Mouse (Mus musculus): ENCODE measurements around the gene Map4.

Gene Map4

GRCm38 (mm10) chr9:109931257-109932171 is at the start of gene Map4:
Map4 (plus strand) TSS chr9:109931460.
- DNase-seq (ENCODE audit: low spot score in 2 of 2), result peak; percentile 93 to 96

GRCm38 (mm10) chr9:109886259-109886658 is 45.0 kb upstream of the Map4 start:
- no peak for DNase-seq (ENCODE audit: low spot score in 2 of 2)

- DNase-seq (ENCODE audit: low spot score in 2 of 2), result no peak
Measured at GRCm38 (mm10) chr9:109887321-109887720, 43.9 kb upstream of the Map4 start.

GRCm38 (mm10) chr9:109891501-109891900 is 39.8 kb upstream of the Map4 start:
- no peak for DNase-seq (ENCODE audit: low spot score in 2 of 2)

- peak; percentile 72 to 90 for DNase-seq (ENCODE audit: low spot score in 2 of 2)
Measured at GRCm38 (mm10) chr9:109892651-109893250, 38.5 kb upstream of the Map4 start.

GRCm38 (mm10) chr9:109894413-109895090 is 36.7 kb upstream of the Map4 start:
- peak; percentile 45 to 70 for DNase-seq (ENCODE audit: low spot score in 2 of 2)

GRCm38 (mm10) chr9:109895593-109895992 is 35.7 kb upstream of the Map4 start:
- DNase-seq (ENCODE audit: low spot score in 2 of 2), result no peak

DNA sequence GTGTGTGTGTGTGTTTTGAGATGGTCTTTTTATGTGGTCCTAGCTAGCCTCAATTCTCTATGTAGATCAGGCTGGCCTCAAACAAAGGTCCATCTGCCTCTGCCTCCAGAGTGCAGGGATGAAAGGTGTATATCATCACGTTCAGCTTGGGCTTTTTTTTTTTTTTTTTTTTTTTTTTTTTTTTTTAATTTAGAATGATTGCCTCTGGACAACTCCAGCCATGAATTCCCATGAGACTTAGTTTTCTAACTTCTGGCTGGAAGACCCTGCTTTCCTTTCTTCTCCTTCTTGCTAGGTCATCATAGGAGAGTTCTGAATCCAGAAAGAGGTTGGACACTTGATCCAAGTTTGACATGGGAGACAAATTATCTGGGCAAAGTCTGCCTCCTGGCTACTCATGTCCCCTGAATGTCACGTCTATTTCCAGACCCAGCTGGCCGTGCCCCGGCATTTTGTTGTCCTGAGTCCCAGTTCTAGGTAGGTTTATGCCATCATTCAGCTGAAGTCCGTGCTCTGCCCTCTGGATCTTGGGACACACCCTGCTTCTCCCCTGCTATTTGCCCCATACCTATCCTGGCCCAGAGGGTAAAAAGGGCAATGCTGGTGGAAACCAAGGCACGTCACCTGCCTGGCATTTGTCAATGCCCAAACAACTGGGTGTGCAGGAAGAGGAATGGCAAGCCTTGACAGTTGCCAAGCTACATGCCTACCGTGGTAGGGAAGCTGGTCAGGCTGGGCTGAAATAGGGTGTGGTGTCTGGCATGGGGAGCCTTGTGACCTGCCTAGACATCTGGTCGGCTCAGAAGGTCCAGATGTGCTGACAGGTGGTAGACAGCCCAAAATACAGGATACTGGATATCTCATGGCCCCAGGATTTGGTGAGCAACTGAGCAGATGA is 34.8 kb upstream of the Map4 start:
- DNase-seq (ENCODE audit: low spot score in 2 of 2), result no peak

- DNase-seq (ENCODE audit: low spot score in 2 of 2), result no peak
Measured at GRCm38 (mm10) chr9:109898027-109898426, 33.2 kb upstream of the Map4 start.

- no peak for DNase-seq (ENCODE audit: low spot score in 2 of 2)
Measured at GRCm38 (mm10) chr9:109899361-109899760, 31.9 kb upstream of the Map4 start.

DNA sequence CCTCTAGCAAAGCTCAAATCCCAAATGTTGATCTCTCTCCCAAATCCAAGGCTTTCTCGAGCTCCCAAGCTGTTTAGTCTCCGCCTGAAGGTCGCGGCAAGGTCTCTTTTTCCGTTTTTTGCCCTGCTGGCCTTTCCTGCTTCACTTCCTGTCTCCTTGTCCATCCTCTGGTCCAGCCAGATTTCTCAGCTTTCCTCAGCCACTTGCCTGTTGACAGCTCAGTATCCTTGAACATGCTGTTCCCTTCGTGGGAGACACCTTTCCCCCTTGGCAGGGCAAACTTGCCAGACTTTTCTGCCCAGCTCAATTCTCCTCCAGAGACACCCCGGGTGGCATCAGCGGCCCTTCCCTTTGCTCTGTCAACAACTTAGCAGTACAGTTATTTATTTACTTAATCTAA is 31.5 kb upstream of the Map4 start:
- peak in 1 of 2 experiments; percentile 52 for DNase-seq (ENCODE audit: low spot score in 2 of 2)

DNA sequence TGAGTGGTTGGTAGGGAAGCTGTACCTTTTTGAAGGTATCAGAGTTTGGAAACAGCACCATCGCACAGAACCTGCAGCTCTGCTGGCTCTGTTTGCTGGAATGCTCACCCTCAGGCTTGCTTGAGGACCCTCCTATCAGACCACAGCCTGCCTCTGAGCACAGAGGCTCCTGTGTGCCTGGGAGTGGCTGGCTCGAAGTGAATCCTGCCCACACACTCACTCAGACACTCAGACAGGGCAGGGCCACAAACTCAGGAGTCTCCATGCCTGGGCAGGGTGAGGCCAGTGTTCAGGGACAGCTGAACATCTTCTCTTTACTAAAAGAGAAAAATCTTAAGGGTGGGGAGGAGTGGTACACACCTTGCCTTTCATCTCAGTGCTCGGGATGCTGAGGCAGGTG is 30.7 kb upstream of the Map4 start:
- peak in 1 of 2 experiments; percentile 54 for DNase-seq (ENCODE audit: low spot score in 2 of 2)

DNA sequence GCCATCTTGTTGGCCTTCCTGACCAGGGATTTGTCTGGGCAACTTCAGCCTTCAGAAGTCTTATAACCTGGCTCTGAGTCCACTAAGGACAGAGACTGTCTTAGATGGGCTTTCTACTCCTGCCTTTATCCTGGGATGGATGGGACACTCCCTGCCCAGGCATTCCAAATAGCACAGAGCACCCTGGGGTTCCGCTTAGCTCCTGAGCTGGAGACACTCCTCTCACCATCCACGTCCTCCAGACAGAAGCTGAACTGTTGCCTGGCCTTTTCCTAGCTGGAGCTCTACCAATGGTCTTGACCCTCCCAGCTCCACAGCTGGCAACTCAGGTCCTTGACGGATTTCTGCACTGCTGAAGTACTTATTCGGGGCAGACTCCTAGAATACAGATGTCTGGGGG is 29.0 kb upstream of the Map4 start:
- no peak for DNase-seq (ENCODE audit: low spot score in 2 of 2)

GRCm38 (mm10) chr9:109902740-109903139 is 28.5 kb upstream of the Map4 start:
- DNase-seq (ENCODE audit: low spot score in 2 of 2), result no peak

- no peak for DNase-seq (ENCODE audit: low spot score in 2 of 2)
Measured at GRCm38 (mm10) chr9:109907300-109907699, 24.0 kb upstream of the Map4 start.

GRCm38 (mm10) chr9:109907774-109908465 is 23.3 kb upstream of the Map4 start:
- DNase-seq (ENCODE audit: low spot score in 2 of 2), result no peak

DNA sequence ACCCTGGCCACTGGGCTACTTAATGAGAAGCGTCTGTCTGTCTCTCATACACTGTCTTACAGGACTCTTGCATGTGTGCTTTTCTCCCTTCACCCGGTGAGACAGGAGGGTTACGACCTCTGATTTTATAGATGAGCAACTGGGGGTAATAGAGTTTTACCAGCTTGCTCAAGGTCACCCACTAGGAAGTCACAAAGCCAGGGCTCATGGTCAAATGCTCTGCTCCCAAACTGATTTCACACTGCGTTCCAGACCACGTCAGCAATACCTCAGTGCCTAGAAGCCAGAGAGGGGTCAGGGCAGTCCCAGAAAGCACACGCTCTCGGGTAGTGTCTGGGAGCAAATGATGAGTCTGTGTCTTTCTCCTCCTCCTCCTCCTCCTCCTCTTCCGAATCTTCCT is 22.2 kb upstream of the Map4 start:
- DNase-seq (ENCODE audit: low spot score in 2 of 2), result no peak

DNA sequence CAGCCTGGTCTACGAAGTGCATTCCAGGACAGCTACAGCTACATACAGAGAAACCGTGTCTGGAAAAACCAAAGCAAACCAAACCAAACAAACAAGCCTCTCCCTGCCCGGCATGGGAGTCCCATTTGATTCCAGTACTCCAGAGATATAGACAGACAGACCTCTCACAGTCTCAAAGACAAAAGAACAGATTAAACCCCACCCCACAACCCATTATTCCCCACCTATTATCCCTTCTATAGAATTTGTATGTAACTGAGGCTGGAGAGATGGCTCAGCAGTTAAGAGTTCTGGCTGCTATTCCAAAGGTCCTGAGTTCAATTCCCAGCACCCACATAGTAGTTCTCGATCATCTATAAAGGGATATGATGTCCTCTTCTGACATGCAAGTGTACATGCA is 21.3 kb upstream of the Map4 start:
- DNase-seq (ENCODE audit: low spot score in 2 of 2), result no peak

- no peak for DNase-seq (ENCODE audit: low spot score in 2 of 2)
Measured at GRCm38 (mm10) chr9:109911779-109912178, 19.5 kb upstream of the Map4 start.

DNA sequence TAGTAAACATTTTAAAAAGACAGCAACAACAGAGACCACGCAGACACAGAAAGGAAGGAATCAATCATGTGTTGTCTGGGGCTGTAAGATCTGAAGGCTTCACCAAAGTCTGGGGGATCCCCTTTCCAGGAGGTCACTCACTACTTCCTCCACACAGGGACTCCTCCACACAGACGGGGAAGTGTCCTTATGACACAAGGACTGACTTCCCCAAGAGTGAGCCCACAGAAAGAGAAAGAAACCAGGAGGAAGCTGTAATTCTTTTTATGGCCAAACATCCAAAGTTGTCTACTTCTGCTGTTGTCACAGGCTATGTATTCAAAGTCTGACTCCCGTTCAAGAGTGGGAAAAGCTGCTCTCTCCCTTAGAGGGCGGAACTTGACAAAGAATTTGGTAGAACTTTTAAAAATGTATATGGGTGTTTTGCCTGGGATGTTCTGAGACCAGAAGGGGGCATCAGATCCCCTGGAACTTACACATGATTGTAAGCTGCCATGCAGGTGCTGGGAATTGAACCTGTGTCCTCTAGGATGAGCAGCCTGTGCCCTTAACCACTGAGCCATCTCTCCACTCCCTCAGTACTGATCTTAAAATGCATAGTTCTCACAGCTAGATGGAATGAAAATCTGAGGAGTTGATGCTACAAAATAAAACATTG is 16.9 kb upstream of the Map4 start:
- peak; percentile 25 to 55 for DNase-seq (ENCODE audit: low spot score in 2 of 2)
